Mouse (Mus musculus): ENCODE data around the gene Mtap.

- TF ChIP-seq EP300 (IDR thresholded peaks at IDR 0.05; ENCODE audit: low read depth in 1 of 2, low read length in 2 of 2) (no peak), POLR2A (IDR thresholded peaks at IDR 0.05; ENCODE audit: control insufficient read depth in 1 of 2, insufficient read depth in 1 of 2, low read depth in 1 of 2, low read length in 2 of 2, poor library complexity in 1 of 2) (no peak), ZNF384 (IDR thresholded peaks at IDR 0.05; ENCODE audit: low read depth, low read length) (no peak), USF1 (IDR thresholded peaks at IDR 0.05; ENCODE audit: low read depth, low read length) (no peak), TCF12 (IDR thresholded peaks at IDR 0.05; ENCODE audit: low read depth, low read length) (no peak), CTCF (IDR thresholded peaks at IDR 0.05 in 2 of 3, conservative IDR thresholded peaks at IDR 0.05 in 1 of 3; ENCODE audit: control insufficient read depth in 1 of 3, insufficient read depth in 1 of 3, low read depth in 2 of 3, low read length in 3 of 3, poor library complexity in 1 of 3, severe bottlenecking in 1 of 3) (no peak), ZKSCAN1 (IDR thresholded peaks at IDR 0.05; ENCODE audit: low read depth, low read length) (no peak), POLR2AphosphoS5 (IDR thresholded peaks at IDR 0.05; ENCODE audit: borderline replicate concordance, low read depth, low read length) (no peak), E2F4 (IDR thresholded peaks at IDR 0.05; ENCODE audit: borderline replicate concordance, low read depth, low read length) (no peak), KAT2A (conservative IDR thresholded peaks at IDR 0.05; ENCODE audit: low read depth, low read length) (no peak), RAD21 (IDR thresholded peaks at IDR 0.05; ENCODE audit: low read depth, low read length) (no peak)
These were observed 30.4 kb upstream of the Mtap start for GRCm38 (mm10) chr4:89106505-89106904.

All from MEL (cell line).